Mouse (Mus musculus) brain, embryonic 14.5 days (tissue): ENCODE measurements around the gene Ilf3.

Source experiments
- CTCF ChIP-seq: fragments of 200-500 bp; IDR thresholded peaks from 2 replicates; pipeline ENCODE4 v1.5.1; 2012; ENCODE audit warnings: inconsistent platforms, mild to moderate bottlenecking, moderate library complexity, borderline replicate concordance; ENCODE audit not compliant: insufficient read depth, insufficient read length; ENCODE audit errors: extremely low read depth
- POLR2A ChIP-seq: fragments of 200-500 bp; IDR thresholded peaks from 2 replicates; pipeline ENCODE4 v1.6.1; 2012; ENCODE audit warnings: mild to moderate bottlenecking, inconsistent platforms, borderline replicate concordance; ENCODE audit not compliant: poor library complexity, insufficient read depth, insufficient read length, severe bottlenecking; ENCODE audit errors: extremely low read depth

- TF ChIP-seq POLR2A (no peak), CTCF (no peak)
Measured at GRCm38 (mm10) chr9:21383966-21384365, 16.3 kb downstream of the Ilf3 start.
